Mouse (Mus musculus): ENCODE results near the gene Barx1.

Gene Barx1

DNA sequence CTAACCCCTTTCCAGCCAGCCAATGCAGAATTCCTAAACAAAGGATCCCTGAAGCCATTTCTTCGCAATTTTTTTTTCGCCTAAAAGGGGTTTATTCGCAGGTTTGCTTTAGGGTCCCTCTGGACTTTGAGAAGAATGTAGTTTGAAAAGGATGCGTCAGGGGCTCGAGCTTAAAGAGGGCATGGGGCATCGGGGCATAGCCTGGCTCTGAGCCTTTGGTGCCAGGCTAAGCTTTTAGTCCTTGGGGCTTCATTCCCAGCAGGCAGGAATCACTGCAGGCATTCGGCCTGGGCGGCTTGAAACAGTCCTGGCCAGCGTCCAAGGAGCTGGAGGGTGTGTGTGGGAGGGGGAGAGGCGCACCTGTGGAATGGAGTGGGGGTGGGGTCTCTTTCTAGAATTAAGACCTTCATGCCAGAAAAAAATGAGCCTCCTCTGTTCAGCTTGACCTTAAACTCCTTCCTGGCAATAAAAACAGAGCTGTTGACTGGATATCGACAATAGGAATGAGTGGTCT is 2.5 kb upstream of the Barx1 start:
- DNase-seq (ENCODE audit: low read depth, low spot score), result no peak

DNA sequence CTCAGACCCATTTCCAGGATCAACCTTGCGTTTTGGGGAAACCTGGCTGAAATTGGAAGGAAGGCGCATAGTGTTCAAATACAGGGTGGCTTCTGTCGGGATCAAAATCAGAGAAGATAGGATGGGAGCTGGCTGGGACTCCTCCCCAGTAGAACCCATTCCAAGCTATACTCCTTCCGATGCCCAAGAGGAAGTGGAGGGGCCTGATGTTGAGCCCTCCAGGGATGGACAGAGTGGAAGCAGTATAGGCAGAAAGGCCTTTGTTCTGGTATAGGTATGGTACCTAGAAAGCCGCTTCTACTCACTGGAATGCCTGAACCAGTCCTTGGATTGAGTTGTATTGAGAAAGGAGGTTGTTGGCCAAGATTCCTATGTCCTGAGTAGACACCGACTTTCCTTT is 2.1 kb upstream of the Barx1 start:
- no peak for DNase-seq (ENCODE audit: low read depth, low spot score)

DNA sequence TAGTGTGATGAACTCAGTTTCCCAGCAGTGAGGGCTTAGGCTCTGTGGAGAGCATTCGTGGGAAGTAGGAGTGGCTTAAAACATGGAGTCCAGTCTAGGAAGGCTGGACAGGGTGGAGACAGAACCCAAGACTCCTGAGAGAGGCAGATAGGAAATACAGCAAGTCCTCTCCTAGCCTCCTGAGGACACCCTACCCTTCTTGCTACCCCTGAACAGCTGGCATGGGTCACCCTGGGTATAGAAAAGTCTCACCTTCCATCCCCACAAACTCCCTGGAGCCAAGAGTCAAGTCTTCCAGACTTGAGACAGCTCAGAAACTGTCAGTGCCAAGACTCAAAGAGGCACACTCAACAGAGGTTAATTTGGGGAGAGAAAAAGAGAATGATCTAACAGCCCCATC is 1.2 kb upstream of the Barx1 start:
- no peak for DNase-seq (ENCODE audit: low read depth, low spot score)

DNA sequence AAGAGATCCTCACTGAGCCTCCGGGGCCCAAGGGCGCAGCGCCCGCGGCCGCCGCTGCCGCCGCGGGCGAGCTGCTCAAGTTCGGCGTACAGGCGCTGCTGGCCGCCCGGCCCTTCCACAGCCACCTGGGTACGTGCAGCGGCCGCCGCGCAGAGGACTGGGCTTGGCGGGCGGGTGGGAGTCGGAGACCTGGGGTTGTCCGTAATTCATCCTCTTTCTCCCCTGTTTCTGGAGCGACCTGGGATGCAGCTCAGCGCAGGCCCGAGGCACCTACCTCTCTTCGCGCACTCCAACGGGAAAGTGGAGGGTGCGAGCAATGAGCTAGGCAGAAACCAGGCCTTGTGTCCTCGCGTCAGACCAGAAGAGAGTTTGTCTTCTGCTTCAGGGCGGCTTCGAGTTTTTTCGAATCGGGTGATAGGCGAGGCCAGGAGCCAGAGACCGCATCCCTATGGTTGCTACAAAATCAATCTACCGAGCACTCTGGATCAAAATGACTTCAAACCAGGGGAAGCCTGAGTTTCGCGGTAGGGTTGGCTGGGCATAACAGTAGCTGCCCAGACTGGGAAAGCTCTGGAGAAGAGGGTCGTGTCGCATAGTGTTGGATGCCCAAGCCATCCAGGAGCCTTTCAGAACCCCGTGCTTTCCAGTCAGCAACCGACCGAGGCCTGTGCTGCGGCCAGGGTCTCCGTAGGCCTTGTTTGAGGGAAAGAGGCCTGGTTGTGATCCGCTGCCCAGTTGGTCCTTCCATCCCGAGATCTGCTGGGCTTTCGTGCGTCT is 601 bp downstream of the Barx1 start:
- DNase-seq (ENCODE audit: low read depth, low spot score), result no peak

DNA sequence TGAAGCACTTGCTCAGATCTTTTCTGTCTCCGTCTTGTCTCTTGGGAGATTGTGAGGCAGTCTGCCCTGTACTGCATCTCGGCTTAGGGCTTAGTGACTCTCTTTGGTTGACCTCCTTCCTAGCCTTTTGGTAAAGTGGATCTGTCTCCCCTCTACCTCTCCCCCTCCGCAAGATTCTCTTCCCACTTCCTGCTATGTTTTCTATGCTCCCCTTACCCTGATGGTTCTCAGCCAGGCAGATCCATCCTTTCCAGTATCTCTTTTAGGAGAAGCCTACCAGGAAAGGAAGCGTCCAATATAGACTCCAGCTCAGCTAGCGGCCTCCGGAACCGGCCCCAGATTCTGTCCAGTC is 1.2 kb downstream of the Barx1 start:
- no peak for DNase-seq (ENCODE audit: low read depth, low spot score)

DNA sequence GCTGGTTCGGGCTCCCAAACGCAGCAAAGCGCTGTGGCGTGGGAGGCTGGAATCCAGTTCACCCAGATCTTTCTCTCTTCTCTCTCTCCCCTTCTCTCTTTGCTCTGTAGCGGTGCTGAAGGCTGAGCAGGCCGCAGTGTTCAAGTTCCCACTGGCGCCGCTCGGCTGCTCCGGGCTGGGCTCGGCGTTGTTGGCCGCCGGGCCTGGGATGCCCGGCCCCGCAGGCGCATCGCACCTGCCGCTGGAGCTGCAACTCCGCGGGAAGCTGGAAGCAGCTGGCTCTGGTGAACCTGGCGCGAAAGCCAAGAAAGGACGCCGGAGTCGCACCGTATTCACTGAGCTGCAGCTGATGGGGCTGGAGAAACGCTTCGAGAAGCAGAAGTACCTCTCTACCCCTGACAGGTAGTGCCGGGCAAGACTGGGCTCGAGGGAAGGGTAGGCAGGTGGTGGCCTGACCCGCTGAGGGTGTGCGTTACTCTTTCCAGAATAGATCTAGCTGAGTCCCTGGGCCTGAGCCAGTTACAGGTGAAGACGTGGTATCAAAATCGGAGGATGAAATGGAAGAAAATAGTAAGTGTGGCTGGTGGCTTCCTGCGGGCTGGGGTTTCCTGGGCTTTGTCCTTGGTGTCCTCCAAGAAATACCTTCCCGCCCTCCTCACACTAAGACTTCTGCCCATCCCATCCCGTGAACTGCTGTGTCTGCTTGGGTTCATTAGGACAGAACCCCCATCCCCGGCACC is 2.3 kb downstream of the Barx1 start:
- DNase-seq (ENCODE audit: low read depth, low spot score), result no peak

DNA sequence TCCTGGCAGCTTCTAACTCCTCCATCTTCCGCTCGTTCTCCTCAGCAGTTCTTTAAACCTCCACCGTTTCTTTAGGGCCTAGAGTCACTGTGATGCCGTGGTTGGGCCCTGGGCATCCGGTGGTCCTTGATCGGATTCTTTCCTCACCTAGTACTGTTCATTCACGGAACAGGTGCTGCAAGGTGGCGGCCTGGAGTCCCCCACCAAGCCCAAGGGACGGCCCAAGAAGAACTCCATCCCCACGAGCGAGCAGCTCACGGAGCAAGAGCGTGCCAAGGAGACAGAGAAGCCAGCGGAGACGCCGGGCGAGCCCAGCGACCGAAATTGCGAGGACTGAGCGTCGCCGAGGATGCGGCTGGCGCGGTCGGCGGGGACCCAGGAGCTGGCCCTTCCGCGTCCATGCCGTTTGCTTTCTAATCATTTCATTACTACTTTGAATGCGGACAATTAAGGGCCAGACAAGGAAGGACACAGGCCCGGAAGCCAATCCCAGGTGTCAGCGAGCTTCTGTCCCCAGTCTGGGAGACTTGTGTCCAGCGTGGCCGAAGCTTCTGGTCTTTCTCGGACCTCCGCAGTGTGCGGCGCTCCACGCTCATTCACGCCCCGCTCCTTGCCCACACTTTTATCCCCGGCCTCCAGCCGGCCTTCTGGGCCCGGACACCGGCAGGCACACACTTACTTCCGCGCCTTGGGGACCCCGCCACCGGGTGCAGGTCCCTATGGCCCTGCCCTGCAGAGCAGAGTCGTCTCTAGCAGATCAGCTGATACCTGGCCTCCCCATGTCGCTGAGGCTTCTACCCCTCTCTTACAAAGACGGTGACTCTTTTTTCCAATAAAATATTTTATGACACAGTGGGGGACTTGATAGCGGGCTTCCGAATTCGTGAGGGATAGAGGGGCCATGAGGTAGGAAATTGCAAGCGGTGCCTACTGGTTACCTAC is 3.1 kb downstream of the Barx1 start:
- no peak for DNase-seq (ENCODE audit: low read depth, low spot score)

DNA sequence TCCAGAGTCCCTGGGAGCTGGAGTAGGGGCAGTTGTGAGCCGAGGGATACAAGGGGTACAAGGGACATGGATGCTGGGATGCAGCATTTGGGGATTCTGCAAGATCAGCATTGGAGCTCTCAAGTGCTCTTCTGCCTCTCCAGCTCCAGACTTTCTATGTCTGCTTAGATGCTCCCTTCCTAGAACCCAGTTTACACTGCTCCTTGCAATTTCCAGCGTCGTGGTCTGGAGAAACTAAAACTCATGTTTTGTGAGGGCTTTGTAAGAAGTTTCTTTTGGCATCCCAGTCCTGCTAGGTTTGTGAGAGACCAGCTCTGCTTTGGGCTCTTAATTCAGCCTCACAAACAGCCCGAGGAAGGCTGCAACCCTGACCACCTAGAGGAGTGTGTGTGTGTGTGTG is 4.7 kb downstream of the Barx1 start:
- DNase-seq (ENCODE audit: low read depth, low spot score), result no peak

DNA sequence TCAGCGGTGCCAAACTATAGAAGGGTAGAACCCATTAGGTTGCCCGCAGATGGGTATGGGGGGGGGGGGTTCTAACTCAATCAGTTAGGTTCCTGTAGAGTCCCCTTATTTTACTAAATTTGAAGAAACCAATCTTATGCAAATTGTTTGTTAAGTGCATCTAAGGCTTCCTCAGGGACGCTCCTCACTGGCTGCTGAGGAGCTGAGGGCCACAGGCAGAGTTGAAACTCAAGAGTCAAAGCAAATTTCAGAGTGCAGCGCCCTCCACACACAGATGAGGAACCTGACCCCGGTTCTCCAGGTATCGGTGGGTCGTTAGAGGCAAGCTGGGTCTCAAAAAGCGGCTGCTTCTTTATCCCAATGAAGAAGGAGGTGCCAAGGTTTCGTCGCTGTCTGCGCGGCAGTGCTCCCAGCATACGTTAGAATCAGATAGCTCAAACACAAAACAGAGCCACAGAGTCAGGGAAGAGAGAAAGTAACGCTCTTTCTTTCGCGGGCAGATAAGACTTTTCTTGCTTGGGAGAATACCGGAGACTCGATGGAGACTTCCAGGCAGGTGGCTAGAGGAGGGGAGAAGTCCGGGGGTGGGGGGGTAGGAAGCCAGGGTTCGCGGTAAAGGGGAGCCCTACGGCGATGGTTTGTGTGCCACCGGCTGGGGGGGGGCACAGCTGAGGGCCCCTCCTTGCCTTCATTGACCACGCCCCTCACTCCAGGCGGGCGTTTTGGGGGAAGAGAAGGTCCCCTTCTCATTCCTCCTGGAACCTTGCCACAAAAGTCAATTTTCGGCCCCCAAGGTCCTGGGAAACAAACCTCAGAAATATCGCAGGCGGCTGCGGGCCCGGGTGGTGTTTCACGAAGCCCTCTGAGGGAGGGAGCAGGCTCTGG is 5.5 kb downstream of the Barx1 start:
- no peak for DNase-seq (ENCODE audit: low read depth, low spot score)

DNA sequence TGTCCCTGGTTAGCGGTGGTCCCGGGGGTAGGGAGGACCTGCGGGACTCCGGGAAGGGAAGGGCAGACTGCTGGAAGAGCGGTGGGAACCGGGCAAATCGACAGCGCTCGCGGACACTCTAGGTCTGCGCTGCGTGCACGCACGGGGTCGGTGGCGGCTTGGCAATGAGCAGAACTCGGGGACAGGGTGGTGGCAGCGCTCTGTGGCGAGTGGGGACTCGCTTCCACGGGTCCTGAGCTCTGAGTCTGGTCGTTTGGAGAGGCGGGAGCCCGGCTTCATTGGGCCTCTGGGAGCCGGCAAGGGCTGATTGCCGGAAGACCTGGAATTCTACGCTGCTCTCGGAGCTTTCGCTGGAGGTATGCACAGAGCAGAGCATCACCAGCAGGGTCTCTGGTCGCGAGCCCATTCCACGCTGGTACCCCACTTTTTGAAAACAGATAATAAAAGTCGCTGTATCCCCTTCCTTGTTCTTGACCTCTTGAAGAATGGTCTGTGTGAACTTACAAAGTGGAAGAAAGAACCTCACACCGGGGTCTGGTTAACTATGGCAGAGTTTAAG is 6.3 kb downstream of the Barx1 start:
- no peak for DNase-seq (ENCODE audit: low read depth, low spot score)

DNA sequence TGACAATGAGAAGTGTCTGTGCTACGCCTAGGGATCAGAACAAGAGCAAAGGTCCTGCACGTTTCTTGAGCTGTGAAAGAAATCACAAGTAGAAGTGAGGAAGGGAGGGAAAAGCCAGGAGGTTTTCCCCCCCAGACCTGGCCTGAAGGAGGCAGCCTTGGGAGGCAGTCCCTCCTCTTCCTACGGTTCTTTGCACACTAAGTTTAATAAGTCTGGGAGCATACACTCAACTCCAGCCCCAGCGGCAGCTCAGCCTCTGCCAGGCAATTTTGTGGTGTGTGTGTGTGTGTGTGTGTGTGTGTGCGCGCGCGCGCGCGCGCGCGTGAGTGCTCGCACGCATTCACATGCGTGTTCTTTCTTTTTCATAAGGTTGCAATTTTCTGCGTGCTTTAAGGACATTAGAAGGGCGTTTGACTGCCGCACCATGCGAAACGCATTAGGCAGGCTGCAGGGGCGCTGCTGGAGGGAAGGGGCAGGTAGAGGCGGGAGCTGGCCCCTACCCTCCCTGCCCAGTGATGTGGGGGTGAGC is 9.6 kb downstream of the Barx1 start:
- no peak for DNase-seq (ENCODE audit: low read depth, low spot score)

DNA sequence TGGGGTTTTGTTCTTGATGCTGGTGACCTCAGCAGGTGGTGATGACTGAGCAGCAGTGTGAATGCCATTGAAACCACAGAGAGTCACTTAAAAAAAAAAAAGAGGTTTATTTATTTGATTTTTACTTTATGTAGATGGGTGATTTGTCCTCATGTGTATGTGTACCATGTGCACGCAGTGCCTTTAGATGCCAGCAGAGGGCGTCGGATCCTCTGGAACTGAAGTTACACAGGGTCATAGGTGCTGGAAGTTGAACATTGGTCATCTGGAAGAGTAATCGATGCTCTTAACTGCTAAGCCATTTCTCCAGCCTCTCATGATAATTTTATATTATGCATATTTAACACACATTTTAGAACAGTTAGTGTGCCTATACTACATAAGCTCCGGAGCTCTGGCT is 11.8 kb downstream of the Barx1 start:
- DNase-seq (ENCODE audit: low read depth, low spot score), result no peak

DNA sequence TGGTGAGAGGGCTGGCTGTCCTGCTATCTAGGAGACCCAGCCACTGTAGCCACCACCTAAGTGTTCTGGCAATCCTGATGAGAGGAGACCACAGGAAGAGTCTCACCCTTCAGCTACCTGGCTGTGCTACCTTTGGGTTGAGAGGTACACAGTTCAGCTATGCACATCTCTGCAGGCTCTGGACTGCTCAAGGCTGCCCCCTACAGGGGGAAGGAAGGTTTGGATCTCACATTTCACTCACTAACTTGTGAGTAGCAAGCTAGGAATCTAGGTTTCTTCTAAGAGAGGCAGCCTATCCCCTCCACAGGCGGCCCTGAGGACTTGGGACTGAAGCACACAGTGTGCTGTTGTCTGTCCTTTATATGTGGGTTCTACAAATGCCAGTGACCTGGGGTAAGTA is 16.6 kb downstream of the Barx1 start:
- DNase-seq (ENCODE audit: low read depth, low spot score), result no peak

DNA sequence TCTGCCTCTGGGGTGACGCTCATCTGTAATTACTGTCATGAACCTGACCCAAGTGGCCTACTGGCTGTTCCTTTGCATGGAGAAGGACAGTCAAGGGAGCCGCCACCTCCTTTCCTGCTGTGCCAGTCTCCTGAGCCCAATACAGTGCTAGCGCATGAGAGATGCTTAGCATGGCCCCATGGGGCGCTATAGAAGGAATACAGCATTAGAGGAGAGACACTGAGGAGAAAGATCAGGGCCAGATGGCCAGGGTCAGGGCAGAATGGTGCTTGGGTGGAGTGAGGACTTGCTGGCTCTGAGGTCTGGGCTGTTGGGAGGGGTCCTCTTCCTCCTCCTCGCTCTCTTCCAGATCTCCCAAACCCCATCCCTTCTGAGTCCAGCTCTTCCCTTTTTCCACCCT is 23.9 kb downstream of the Barx1 start:
- no peak for DNase-seq (ENCODE audit: low read depth, low spot score)

DNA sequence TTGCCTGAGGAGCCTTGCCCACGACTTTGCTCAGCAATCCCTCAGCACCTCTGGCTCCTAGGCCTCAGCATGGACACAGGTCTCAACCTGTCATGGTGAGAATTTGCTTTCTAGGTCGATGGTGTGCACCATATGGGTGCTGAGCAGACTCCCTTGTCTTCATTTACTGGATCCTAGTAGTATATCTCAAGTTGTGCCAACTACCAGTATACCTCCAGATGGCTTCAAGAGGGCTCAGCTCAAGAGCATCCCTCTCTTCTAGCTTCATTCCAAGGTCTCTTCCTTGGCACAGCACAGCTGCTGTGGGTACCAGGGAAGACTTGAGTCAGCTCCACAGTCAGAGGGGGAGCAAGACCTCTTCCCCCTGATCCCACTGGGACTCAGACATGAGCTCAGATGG is 29.2 kb downstream of the Barx1 start:
- peak; percentile 59 for DNase-seq (ENCODE audit: low read depth, low spot score)

DNA sequence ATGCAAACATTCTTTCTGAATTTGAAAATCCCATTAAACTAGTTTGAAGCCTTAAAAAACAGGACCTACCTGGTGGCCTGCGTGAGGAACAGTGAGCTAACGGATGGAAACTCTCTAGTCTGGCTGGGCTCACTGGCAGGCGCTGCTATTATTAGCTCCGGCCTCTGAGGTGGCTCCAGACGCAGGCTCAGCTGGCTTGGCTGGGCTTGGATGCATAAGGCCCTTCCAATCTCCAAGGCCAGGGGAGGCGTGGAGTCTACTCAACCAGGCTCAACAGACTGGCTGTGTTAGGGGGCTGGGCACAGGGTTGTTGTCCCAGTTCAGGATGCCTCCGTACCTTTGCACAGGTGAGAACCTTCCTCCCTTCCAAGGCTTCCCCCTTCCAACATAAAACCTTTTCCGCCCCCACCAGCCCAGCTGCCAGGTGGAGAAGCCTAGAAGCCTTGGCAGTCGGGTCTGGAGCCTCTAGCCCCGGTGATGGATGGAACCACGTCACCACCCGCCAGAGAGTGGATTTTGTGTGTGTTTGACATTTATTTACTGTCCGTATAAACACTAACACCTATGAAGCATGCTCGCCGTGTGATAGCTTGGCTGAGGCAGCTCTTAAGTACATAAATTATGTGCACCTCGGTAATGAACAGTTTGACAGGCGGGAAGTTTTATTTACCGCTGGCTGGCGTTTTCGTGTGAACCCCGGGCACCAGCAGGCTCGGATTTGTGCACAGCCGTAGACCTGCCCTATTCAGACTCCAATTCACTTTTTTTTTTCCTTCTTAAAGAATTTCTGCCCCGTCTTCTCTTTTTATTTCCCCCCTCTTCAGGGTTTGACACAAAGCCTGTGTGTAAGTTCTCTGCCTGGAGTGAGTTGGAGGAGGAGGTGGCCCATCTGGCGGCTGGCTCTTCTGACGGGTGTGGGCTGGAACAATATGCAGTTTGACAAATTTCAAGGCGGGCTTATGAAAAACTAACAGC is 31.6 kb downstream of the Barx1 start:
- peak; percentile 82 for DNase-seq (ENCODE audit: low read depth, low spot score)

DNA sequence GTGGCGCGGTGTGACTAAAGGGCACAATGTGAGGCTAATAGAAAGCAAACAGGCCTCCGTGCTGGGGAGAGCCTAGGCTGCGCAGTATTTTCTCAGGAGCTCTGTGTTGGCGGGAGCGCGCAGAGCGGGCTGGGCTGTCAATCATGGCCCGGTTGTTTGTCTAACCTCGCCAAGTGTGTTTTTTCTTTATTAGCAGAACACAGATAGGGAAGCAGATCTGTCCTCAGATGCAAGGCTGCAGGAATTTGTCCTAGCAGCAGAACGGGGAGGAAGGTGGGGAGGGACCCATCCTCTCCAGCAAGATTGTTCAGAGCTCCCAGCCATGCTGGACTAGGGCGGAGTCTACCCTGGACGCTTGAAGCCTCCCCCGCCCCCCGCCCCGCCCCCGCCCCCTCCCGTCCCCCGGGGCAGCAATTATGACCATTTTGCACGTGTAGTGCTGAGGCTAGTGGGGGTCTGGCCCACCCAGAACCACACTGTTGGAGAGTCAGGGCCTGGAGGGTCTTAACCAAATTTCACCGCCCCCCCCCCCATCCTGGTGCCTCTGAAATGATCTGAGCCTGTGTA is 43.7 kb downstream of the Barx1 start:
- DNase-seq (ENCODE audit: low read depth, low spot score), result no peak

DNA sequence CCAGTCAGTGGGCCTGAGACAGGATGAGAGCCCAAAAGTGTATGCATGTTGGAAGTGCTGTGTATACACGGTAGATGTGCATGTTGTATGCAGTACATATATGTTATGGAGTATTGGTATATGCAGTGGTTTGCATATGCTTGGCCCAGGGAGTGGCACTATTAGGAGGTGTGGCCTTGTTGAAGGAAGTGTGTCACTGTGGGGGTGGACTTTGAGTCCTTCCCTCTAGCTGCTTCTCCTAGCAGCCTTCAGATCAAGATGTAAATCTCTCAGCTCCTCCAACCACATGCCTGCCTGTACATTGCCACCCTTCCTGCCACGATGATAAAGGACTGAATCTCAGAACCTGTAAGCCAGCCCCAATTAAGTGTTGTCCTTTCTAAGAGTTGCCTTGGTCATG is 49.9 kb downstream of the Barx1 start:
- no peak for DNase-seq (ENCODE audit: low read depth, low spot score)

DNA sequence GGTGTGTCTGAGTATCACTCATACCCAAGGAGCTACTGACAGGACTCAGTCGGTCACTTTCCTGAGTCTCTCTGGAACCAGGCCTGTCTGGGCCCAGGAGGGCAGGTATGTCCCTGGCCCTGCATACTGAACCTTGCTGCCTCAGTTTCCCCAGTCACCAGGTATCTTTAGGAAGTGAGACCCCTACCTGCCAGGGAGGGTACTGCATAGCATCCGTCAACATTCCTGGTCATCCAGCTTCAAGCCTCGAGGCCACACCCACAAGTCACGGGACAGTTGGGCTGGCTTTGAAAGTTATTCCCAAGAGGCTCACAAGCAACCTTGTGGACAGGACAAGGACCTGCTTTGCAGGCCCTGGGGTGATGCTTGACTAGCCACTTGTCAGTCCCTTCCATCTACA is 53.3 kb downstream of the Barx1 start:
- no peak for DNase-seq (ENCODE audit: low read depth, low spot score)
